8 mouse cellular contexts compared by ENCODE assay signal in genomic region chr7:65644643-65645351, GRCm38 (mm10). TPM values are rescaled to one million over a fixed set of nuclear protein-coding genes. Genes with fewer than 3 reads are reported as not detected.
DNase-seq lines count a peak whose midpoint lies in the region; ATAC-seq lines count a peak whose summit lies in the region.

Gene Tarsl2 (plus strand): TSS chr7:65644898.

- H3K27ac ChIP-seq in brown adipose tissue, adult 24 weeks (replicated peaks; ENCODE audit: low read depth, low read length): no peak within 1 kb of the TSS
- peak within 1 kb of the TSS; percentile 84 for H3K27ac ChIP-seq in heart, embryonic 13.5 days (replicated peaks)
- H3K27ac ChIP-seq in liver, embryonic 12.5 days: peak within 1 kb of the TSS; percentile 96
- H3K27ac ChIP-seq in stomach, embryonic 15.5 days: peak within 1 kb of the TSS; percentile 63

- under 1% methylated on average over 64 of the region's 64 CpGs for WGBS in heart, embryonic 13.5 days
- 2% methylated on average over 64 of the region's 64 CpGs for WGBS in liver, embryonic 12.5 days (ENCODE audit: insufficient replicate concordance)
- under 1% methylated on average over 60 of the region's 64 CpGs for WGBS in stomach, embryonic 15.5 days

- no peaks in the 10 kb centered on the region for H3K9me3 ChIP-seq in heart, embryonic 13.5 days
- no peaks in the 10 kb centered on the region for H3K9me3 ChIP-seq in liver, embryonic 12.5 days (replicated peaks)
- no peaks in the 10 kb centered on the region for H3K9me3 ChIP-seq in stomach, embryonic 15.5 days

- H3K4me1 ChIP-seq in brown adipose tissue, adult 24 weeks (ENCODE audit: control insufficient read depth, insufficient read depth, insufficient read length, low read length): no peaks in the 10 kb centered on the region
- peaks cover 27% of the 10 kb centered on the region for H3K4me1 ChIP-seq in heart, embryonic 13.5 days
- peaks cover 59% of the 10 kb centered on the region for H3K4me1 ChIP-seq in liver, embryonic 12.5 days
- 0 out of 2 replicates have a peak, but pooled peaks cover 3% of the 10 kb centered on the region for H3K4me1 ChIP-seq in stomach, embryonic 15.5 days

- peak within 1 kb of the TSS; percentile 87 for H3K9ac ChIP-seq in heart, embryonic 13.5 days
- peak within 1 kb of the TSS; percentile 92 for H3K9ac ChIP-seq in liver, embryonic 12.5 days
- H3K9ac ChIP-seq in stomach, embryonic 15.5 days: peak within 1 kb of the TSS; percentile 61

- peak within 1 kb of the TSS; percentile 84 for H3K4me3 ChIP-seq in brown adipose tissue, adult 24 weeks (ENCODE audit: insufficient read depth, low read depth, low read length)
- peak within 1 kb of the TSS; percentile 70 for H3K4me3 ChIP-seq in heart, embryonic 13.5 days
- H3K4me3 ChIP-seq in liver, embryonic 12.5 days: peak within 1 kb of the TSS; percentile 83
- H3K4me3 ChIP-seq in stomach, embryonic 15.5 days (replicated peaks): peak within 1 kb of the TSS; percentile 80

- peak; percentile 97 for ATAC-seq in heart, embryonic 13.5 days (ENCODE audit: extremely low read depth, insufficient number of reproducible peaks, low FRiP score, low TSS enrichment)
- peak; percentile 88 for ATAC-seq in liver, embryonic 12.5 days
- peak; percentile 95 for ATAC-seq in stomach, embryonic 15.5 days (ENCODE audit: insufficient read depth, low FRiP score, low read depth)

- peak within 1 kb of the TSS; percentile 88 for H3K4me2 ChIP-seq in heart, embryonic 13.5 days
- peak within 1 kb of the TSS; percentile 97 for H3K4me2 ChIP-seq in liver, embryonic 12.5 days
- H3K4me2 ChIP-seq in stomach, embryonic 15.5 days: peak within 1 kb of the TSS; percentile 93

- peaks cover 26% of the 10 kb centered on the region for H3K36me3 ChIP-seq in heart, embryonic 13.5 days
- peaks cover 32% of the 10 kb centered on the region for H3K36me3 ChIP-seq in liver, embryonic 12.5 days
- peaks cover 7% of the 10 kb centered on the region; the same call in 1 of the 2 replicates for H3K36me3 ChIP-seq in stomach, embryonic 15.5 days

- H3K27me3 ChIP-seq in heart, embryonic 13.5 days (replicated peaks): peaks cover 10% of the 10 kb centered on the region
- H3K27me3 ChIP-seq in liver, embryonic 12.5 days (replicated peaks): no peaks in the 10 kb centered on the region; the same call in 1 of the 2 replicates
- H3K27me3 ChIP-seq in stomach, embryonic 15.5 days (replicated peaks): no peaks in the 10 kb centered on the region

- DNase-seq in CD4-positive, CD25-positive, alpha-beta regulatory T cell, adult 2 months (ENCODE audit: low read depth, low spot score): peak; percentile 98
- DNase-seq in fat pad, adult 2 months (ENCODE audit: extremely low read depth, low read depth, low spot score): peak; percentile 21
- peak; percentile 98 for DNase-seq in kidney, postnatal 10 days
- peak; percentile 95 to 98 for DNase-seq in natural killer cell, adult 2 months (ENCODE audit: low spot score in 2 of 2)

RNA-seq across cellular contexts. Expression of gene Tarsl2, which starts in this region (rescaled TPM):
- polyA plus RNA-seq in brown adipose tissue, adult 24 weeks (2012; ENCODE audit: insufficient read depth, insufficient read length, missing spikeins): 19.0 and 20.7 TPM in 2 replicates
- polyA plus RNA-seq in heart, embryonic 13.5 days (2015; fragmentation: Nextera tagmentation; extraction: Ambion mirVana): 14.7 and 15.6 TPM in 2 replicates
- polyA plus RNA-seq in liver, embryonic 12.5 days (2016; fragmentation: Nextera tagmentation; extraction: Ambion mirVana): 32.5 and 33.9 TPM in 2 replicates
- 9.4 and 10.0 TPM in 2 replicates for polyA plus RNA-seq in stomach, embryonic 15.5 days (2015; fragmentation: Nextera tagmentation; extraction: Ambion mirVana)

Comparison
In these comparisons a context has a peak if more than half of its experiments do, and no peak if none do; other contexts are left out.
1. DNase-seq: peak in every context shown above with its lines; median percentile 98 in CD4-positive, CD25-positive, alpha-beta regulatory T cell, adult 2 months; 98 in kidney, postnatal 10 days; 96 in natural killer cell, adult 2 months; 21 in fat pad, adult 2 months.